Mouse (Mus musculus) adrenal gland, postnatal 36 days (tissue): ENCODE results near the gene Mybpc1. TPM values are rescaled to one million over a fixed set of nuclear protein-coding genes. Genes with fewer than 3 reads are reported as not detected.
"Not testable (repeated sequence)": the region's sequence is repeated elsewhere in the genome, so short reads cannot be mapped to it uniquely, and the experiment has no call there.

Source experiments
- DNase-seq, 2 experiments: peaks; one replicate each; pipeline ENCODE4 v3.0.0; 2021; ENCODE audit warnings: mixed read lengths in 1 of 2
- total RNA-seq, 2 experiments: library from RNA; stranded (reverse); gene quantifications; 2 replicates each; pipeline ENCODE4 v1.2.3; 2021

Gene Mybpc1
- total RNA-seq, 2 experiments from 2014 or later: 1.2 to 2.0 TPM

DNA sequence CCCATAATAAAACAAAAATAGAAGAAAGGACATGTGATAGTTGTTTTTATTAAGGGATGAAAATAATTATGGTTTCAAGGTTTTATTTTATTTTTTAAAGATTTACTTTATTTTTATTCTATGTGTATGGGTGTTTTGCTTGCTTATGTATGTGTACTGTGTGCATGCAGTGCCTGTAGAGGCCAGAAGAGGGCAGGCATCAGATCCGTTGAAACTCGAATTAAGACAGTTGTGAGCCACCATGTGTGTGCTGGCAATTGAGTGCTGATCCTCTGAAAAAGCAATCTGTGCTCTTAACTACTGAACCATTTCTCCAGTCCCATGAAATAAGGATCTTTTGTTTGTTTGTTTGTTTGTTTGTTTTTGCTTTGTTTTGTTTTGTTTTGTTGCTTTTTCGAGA is 54.7 kb downstream of the Mybpc1 start:
- DNase-seq: no peak

DNA sequence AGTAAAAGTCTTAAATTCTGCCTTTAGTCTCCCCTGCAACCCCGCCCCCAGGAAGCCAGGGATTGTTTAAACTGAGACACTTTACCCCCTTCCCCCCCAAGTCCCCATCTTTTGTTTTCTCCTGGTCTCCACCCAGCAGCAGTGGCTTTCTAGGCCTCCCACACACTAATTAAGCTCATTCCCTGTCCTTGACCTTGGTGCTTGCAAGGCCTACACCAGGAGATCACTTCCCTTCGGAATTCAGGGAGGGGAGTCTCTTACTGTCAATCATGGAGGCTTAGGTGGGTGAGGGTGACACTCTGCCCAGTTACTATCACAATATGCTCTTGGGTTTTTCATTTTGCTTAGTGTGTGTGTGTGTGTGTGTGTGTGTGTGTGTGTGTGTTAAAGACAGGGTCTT is 57.3 kb downstream of the Mybpc1 start:
- DNase-seq: no peak

DNA sequence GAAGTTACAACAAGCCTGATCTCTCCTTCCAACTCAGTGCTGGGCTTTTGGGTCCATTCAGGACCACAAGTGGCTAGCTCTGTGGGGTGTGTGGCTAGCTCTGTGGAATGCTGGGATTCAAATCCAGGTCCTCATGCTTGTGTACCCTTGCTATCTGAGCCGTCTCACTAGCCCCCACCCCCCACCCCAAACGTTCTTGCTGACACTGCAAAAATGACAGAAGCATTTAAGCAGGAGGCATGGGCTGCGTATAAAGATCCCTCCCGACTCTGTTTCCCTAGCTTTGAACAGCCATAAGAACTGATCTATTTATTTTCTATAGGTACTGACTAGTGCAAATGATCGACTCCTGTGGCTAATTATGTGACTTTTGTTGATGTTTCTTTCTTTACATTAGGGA is 74.3 kb downstream of the Mybpc1 start:
- DNase-seq: no peak

DNA sequence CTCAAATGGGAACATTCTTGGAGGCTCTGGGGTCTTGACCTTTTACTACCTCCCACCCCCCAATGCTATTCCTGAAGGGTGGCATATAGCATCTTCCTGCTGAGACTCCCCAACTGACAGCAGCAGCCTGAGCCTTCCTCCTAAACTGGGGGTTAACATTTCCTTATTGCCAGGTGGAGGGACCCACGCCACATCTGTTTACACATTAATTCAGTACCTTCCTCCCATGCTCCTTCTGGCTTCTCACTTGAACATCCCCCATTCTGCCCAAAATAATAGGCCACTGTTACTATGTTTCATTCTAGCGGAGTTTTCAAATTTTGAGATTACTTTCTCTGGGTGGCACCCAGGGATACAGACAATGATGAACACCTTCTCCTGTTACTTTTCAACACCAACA is 80.9 kb downstream of the Mybpc1 start:
- DNase-seq: no peak

DNA sequence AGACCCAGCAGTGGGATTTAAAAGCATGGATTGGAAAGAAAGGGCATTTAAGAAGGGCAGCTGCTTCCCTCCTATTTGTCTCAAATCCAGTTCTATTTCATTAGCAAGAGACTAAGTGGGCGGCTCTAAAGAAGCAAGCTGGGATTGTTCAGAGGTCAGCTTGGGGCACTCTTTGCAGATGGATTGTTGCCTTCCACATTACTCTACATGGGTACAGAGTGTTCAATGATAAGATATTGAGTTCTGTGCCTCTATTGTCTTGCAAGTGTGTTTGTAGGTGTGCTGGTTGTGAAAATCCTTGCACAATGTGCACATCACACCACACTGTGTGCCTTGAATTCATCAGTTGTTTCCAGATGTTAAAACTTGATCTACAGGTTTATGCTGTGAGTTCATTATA is 81.7 kb downstream of the Mybpc1 start:
- no peak for DNase-seq

DNA sequence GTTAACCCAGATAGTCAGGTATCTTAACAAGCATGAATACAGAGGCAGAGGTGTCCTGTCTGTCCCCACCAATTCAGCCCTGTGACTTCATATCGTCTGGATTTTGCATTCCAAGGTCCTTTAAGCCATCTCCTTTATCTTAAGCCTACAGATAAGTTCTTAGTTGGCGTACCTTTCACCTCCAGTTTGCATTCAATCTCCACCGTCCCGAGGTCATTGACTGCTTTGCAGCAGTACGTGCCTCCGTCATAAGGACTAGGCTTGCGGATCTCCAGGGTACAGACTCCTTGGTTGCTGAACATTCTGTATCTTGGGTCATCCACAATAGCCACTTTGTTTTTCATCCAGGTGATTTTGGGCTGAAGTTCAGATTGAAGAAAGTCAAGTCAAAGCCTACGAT is 82.2 kb downstream of the Mybpc1 start:
- no peak for DNase-seq

DNA sequence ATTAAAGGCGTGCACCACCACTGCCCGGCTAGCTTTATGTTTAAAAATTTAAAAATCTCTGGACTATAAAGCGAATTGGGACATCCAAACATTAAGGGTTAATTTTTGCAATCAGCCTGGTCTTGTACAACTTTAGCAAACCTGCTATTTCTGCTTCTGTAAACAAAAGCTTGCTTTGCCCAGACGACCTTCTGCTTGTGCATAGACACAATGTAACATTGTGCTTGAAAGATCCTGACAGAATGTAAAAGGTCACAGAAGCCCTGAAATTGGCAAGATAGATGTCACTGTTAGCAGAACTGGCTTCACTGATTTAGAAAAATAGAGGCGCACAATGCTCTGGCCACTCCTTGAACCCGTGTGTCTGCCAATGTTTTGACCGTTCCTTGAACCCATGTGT is 89.9 kb downstream of the Mybpc1 start:
- DNase-seq: not testable (repeated sequence)

DNA sequence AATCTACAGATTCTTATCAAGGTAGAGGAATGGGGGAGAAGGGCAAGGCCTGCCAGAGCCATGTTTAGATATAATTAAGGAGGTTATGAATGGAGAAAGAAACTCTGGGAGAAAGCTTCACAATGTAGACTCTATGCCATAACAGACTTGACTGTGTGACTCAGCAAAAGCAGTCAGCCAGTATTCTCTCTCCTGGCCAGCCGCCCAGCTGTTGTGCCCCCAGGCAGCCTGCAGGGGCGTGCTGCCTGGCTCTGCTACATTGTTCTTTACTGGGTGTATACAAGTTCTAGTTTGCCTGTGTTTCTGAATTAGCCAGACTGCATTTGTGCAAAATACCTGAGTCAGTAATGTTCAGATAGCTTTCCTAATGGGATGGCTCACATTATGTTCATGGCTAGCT is 90.5 kb downstream of the Mybpc1 start:
- peak; percentile 88 to 90 for DNase-seq

DNA sequence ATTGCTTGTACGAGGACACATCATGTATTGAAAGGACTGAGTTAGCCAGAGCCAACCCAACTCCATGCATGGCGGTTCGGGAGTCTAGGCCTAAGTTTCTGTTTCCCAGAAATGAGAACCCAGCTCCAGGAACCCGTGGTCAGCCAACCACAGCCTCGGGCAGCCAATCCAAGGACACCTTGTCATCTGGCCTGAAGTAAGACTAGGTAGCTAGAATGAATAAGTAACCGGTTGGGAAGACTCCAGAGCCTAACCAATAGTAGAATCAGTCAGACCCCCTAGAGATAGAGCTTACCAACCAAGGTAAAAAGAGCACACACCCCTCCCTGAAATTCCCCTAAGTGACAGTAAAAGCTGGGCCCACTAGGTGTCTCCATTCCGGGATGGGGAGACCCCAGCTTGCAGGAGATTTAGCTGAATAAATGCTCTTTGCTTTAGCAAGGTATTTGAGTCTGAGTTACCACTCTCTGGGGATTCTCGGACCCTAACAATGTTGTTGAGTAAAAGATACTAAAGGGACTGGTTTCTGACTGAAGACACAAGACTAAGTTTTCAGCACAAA is 91.3 kb downstream of the Mybpc1 start:
- peak; percentile 17 to 42 for DNase-seq

DNA sequence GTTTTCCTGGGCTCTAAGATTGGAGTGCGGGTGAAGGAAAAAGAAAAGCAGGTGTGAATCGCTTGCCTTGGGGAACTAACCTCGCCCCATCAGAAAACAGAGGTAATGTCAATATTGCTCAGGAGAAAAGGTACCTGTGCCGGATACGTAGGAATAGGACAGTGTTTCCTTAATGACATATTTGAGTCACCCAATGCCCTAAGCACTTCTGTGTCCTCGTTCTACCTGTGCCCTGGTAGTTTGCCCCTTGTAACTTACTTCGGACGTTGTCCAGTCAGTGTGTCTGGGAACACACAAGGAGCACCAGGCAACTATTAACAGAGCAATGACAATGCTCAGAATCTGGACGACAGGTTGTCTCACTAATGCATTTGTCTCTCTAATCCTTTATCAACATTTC is 93.6 kb downstream of the Mybpc1 start:
- DNase-seq: no peak

DNA sequence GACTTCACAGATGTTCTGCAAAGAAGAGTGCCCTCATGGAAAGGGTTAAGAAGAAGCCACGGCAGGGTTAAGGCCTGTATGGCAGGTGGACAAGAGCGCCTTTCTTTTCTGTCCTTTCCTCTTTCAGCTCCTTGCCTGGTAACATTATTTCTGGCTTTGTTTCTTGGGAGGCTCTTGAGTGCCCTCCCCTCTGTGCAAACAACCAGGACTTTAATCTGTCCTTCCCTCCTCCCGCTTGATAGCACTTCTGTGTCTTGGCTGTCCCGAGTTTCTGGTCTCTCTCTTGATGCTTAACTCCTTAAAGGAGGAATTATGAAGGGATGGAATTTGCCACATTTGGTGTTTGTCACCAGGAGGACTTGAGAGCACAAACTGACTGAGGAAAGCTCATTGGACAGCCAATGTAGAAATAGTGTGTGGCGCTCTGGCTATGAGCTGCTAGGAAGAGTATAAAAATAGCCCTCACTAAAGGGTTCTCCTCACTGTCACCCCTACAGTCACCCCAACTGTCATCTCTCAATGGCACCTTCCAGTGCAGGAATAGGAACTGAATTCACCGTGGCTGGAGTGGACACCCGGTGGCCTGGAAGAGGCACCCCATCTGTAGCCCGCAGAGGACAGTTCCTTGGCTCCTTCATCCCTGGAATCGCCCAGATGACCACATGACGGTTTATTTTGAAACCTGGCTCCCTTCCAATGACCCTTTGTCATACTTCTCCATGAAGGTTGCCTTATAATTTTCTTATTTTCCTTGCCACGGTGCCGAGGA is 94.3 kb downstream of the Mybpc1 start:
- peak; percentile 50 to 59 for DNase-seq

DNA sequence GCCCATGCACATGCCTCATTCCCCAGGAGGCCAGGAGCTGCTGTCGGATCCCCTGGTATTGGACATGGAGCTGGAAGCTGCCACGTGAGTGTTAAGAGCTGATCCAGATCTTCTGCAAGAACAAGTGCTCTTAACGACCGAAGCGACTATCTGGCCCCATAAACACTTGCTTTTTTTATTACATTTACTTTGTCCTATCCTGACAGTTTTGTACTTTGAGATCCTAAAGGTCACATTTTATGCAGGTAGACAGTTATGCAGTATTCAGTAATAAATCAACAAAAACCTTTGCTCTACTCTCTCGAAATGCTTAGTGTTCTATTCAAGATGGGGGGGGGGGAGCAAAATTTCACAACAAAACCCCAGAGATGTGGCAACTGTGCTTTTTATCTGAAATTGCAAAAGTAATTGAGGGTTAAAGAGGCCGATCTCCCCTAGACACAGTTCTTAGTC is 97.2 kb downstream of the Mybpc1 start:
- no peak for DNase-seq

DNA sequence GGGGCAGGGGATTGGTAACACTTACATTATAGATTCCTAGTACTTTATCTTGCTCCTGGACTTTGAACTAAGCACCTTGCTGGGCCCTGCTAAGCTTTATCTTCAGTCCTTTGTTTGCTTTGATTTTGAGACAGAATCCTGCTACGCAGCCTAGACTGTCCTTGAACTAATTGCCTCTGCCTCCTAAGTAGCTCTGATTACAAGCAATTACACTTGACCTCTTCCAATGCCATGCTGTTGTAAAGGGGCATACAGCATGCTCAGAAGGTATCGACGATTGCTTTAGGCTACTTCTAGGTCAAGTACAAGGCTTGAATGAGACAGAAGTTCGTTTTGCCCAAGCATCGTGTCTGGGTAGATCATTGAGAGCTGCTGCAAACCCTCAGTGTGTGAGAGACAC is 99.7 kb downstream of the Mybpc1 start:
- DNase-seq: no peak

DNA sequence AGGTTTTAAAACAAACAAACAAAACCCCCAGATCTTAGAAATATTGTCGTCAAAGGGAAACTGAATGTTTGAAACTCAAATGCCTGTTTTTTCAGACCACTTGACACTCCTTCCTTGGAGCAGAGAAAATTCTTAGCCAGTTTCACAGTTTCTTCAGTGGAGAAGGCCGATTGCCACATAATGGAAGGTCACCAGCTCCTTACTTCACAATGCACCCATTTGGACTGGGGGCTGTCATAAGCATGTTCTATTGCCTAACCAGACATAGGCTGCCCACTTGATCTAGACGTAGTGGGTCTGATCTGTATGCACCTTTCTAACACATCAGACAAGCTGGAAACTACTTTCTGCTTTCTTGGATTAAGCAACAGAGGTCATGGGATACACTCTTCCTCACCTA is 100.5 kb downstream of the Mybpc1 start:
- DNase-seq: peak in 1 of 2 experiments; percentile 10

DNA sequence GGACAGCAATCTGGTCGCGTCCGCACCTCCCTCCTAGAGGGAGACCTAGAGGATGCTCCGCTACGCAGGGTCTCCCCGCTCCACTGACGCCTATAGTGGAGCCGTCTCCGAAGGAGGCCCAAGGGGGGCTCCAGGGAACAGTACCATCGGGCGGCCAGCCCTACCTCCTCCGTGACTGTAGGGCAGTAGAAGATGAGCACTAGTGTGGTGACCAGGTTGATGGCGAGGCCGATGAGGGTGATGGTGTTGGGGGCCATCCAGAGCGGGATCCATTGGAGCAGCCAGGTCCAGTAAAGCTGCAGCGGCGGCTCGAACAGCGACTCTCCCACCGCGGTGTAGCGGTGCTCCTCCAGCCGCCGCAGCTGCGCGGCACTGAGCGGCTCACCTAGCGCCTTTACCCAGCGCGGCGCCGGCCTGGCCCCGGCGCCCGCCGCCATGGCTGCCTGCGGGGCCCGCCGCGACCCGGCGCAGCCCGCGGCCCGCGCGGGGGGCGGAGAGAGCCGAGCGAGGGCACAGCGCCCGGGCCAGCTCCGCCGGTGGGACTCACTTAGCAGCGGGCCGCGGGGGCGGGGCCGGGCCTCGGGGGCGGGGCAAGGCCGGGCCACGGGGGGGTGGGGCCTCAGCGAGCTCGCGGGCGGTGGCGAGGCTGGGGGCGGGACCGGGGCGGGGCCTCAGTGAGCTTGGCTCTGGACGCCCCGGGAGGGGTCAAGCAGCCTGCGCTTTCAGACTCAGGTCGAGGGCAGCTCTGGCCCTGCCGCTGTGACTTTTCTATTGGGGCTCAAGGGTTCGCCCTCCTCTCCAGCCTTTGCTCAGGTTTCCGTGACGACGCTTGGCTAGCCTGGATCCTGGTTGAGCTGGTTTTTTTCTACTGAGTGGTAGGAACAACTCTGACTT is 101.3 kb downstream of the Mybpc1 start, which contains the start of gene Chpt1:
TSS of gene Chpt1 (minus strand) at position 653 of the 894 bp plus-strand sequence.
- peak; percentile 92 to 97 for DNase-seq

DNA sequence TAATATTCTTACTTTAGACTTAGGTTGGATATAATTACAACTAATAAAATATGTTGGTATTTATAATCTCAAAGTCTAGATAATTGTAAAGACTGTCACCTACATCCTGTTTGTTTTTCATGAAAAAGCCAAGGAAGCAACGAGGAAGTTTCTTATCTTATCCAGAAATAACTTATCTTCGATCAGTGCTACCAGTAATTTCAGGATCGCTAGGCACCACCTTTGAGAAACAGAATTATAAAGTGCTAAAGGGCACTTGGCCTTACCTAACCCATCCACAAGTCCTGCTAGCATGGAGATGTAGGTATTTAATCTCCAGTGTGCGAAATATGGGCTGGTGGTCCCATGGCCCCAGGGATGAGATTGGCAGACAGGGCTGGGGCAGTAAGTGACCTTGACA is 102.0 kb downstream of the Mybpc1 start:
- DNase-seq: no peak

DNA sequence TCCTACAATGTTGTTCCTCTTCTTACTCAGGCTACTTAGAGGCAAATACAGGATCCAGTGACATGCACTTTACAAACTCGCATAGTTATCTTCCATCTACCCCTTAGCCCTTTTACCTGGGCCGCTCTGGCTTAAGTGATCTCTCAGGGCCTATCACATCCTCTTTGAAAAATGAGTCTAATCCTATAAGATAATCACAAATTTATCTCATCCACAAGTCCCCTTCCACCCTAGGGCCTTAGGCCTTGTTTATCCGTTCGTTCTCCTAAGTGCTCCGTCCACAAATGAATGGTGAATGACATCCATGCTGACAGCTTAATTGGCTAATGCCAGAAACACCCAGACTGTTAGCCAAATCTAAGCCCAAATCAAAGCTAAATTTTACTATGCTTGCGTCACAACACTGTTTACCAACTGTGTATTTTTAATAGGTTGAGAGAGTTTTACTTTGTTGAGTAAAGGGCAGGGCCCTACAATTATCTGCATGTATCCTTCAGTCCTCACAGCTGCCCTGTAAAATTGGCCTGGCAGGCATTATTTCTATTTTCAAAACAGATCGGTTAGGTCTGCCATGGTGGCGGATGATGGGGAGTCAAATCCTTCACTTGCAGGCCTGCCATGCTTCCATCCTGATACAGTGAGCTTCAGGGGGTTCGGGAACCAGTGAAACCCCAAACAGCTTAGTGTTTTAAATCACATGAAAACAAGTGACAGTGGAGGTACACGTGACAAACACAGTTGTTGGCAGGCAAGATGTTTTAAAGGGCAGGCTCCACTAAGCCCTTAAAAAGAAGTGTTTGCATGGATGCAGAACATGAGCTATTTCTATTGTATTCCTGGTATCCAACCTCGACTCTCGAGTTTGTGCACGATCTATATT is 102.8 kb downstream of the Mybpc1 start:
- peak in 1 of 2 experiments; percentile 20 for DNase-seq

DNA sequence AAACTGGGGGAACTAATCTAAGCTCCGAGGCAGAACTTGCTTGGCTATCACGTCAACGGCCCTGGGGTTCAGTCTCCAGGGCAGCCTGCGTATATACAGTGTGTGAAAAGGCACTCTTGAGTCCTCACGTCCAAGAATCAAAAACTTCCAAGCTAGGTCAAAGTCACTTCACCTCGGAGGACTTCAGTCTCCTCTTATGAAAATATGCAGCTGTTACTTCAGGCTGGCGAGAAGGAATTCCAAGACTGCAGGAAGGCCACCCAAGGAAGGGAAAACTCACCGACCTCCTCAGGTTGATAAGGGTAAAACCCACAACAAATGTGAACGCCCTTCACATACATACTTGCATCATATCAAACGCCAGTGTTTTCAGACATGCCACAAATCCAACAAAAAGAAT is 103.6 kb downstream of the Mybpc1 start:
- DNase-seq: no peak

DNA sequence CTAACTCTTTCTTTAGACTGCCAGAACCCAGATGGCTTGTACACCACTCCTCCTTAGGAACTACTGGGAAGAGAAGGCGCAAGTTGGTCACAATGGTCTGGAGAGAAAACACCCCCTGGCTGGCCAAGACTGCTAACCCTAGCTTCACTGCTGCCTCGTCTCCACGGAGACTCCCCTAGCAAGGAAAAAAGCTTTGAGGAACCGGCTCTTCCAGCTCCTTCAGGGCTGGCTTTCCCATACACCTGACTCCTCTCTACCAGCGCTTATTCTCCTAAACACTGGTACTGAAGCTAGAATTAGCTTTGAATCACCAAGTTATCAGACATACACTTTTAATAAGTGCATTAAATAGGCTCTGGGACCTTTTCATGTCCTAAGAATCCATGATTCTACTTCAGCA is 105.0 kb downstream of the Mybpc1 start:
- no peak for DNase-seq

DNA sequence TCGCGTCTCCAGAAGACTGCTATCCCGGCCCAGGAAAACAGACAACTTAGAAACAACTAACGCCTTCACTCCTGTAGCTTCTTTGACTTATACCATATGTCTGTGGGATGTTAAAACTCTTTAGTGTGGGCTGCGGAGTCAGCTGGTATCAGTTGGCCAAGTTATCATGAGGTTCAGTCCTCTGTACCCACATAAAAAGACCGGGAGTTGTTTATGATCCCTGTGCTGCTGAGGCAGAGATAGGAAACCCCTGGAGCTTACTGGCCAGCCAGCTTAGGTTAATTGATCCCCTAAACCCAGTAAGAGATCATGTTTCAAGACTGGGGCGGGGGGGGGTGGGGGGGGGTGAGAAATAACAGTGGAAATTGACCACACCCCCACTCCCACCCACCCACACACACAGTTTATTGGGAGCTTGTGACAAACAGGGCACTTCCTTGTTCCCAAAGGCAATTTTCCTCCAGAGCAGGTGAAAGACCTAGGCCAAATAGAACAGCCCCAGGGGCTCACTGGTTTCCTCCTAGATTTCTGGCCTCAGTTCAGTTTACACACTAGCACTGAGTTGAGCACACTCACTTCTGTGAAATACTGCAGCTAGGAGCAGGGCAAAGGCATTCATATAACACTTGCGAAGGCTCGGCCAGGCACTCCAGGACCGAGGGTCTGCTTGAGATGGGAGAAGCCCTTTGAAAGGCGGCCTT is 107.9 kb downstream of the Mybpc1 start:
- DNase-seq: no peak

DNA sequence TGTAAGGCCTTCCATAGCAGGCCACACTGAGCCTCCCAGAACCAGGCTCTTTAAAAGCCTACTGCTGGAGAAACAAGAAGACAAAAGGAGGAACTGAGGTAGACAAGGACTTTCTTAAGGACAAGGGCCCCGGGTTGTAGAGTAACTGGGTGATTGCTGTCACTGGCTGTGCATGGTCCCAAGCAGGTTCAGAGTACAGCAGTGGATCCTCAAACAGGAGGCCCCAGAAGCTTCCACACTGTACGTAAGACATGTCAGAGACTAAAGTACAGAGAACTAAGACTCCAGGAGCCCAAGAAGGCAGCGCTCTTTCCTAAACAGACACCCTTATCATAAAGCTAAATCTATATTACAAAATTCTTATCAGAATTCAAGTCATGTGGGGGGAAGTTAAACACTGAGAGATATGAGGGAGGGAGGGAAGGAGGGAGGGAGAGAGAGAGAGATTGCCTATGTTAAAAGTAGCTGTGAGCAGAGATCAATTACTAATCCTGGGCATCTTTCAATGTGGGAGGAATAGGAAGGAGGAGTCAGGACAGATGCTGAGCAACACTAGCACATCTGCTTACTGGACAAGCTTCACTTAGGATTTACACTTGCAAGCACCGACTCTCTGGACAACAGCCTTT is 109.9 kb downstream of the Mybpc1 start:
- no peak for DNase-seq
